Mouse (Mus musculus) intestine, embryonic 16.5 days (tissue): Measurements from ENCODE around the gene Nfasc. TPM values are rescaled to one million over a fixed set of nuclear protein-coding genes. Genes with fewer than 3 reads are reported as not detected.
A peak's percentile ranks its signal among the peaks of the same experiment; 100 is the strongest.

Source experiments
- ATAC-seq: fragments of 200-750 bp; cut with Nextera tagmentation; 2 replicates; pipeline ENCODE4 v1.8.0; 2017; ENCODE audit warnings: moderate TSS enrichment, moderate library complexity
- H3K27ac ChIP-seq: fragments of 300-500 bp; sonication (generic); 2 replicates; pipeline ENCODE4 v1.5.1; 2014; ENCODE audit warnings: mild to moderate bottlenecking, low read length
- H3K27me3 ChIP-seq: fragments of 300-500 bp; sonication (generic); replicated peaks from 2 replicates; pipeline ENCODE4 v1.6.1; 2014; ENCODE audit warnings: low read length, control low read depth, mixed read lengths; ENCODE audit not compliant: control insufficient read depth, insufficient read depth
- H3K36me3 ChIP-seq: fragments of 300-500 bp; sonication (generic); 2 replicates; pipeline ENCODE4 v1.6.1; 2014; ENCODE audit warnings: low read length, control low read depth; ENCODE audit not compliant: control insufficient read depth, insufficient read depth
- H3K4me1 ChIP-seq: fragments of 300-500 bp; sonication (generic); 2 replicates; pipeline ENCODE4 v1.6.1; 2014; ENCODE audit warnings: low read length, control low read depth, mixed read lengths; ENCODE audit not compliant: control insufficient read depth, insufficient read depth
- H3K4me2 ChIP-seq: fragments of 300-500 bp; sonication (generic); 2 replicates; pipeline ENCODE4 v1.6.1; 2014; ENCODE audit warnings: low read depth, low read length, control low read depth
- H3K4me3 ChIP-seq: fragments of 300-500 bp; sonication (generic); 2 replicates; pipeline ENCODE4 v1.5.1; 2014; ENCODE audit warnings: mild to moderate bottlenecking, low read length
- H3K9ac ChIP-seq: fragments of 300-500 bp; sonication (generic); 2 replicates; pipeline ENCODE4 v1.6.1; 2014; ENCODE audit warnings: low read depth, low read length
- H3K9me3 ChIP-seq: fragments of 300-500 bp; sonication (generic); 2 replicates; pipeline ENCODE4 v1.6.1; 2016; ENCODE audit warnings: low read length, control low read depth; ENCODE audit not compliant: control insufficient read depth
- WGBS: fragments of 180-500 bp; shearing (Covaris S2); extraction: QIAGEN DNeasy Blood & Tissue Kit; methylation state at CpG from one replicate; pipeline ENCODE4 v1.1.7; 2014; 5-methylcytosine and 5-hydroxymethylcytosine counted together
- polyA plus RNA-seq: library from polyadenylated mRNA; unstranded; fragments of >200 nt; fragmentation: Nextera tagmentation; extraction: Ambion mirVana; gene quantifications from 2 replicates; pipeline ENCODE4 v1.2.1, GENCODE M21; 2015

Gene Nfasc
- polyA plus RNA-seq, 1 experiment from 2014 or later, result 2.0 TPM

DNA sequence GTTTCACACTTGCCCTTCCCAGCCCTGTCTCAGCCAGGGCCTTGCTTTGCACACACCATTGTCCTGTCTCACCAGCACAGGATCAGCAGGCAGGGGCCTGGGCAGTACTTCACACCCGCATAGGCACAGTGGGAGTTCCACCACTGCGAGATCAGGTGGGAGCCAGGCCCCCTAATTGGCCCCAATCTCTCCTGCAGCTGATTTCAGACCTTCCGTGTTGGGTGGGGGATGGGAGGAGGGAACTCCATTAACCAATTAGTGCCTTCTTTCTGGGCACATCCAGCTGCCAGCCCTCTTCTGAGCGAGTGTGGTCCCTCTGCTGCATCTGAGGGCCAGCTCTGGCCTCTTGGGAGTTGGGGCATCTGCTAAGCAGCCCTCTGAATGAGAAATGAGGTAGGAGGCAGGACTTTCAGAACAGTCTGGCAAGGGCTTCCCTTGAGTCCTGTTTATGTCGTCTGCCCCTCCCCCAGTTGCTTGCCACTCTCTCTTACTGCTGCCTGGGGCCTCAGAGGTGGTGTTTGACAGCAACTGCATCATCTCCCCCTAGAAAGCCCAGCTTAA, 210.9 kb downstream of the Nfasc start:
- no peaks in the 10 kb centered on the region for H3K36me3 ChIP-seq
- H3K9me3 ChIP-seq, result no peaks in the 10 kb centered on the region
- H3K27ac ChIP-seq, result no peak overlapping the region
- H3K4me2 ChIP-seq, result no peak overlapping the region
- ATAC-seq, result 0 out of 2 replicates have a peak, but pooled peaks have one; percentile 14
- no peak overlapping the region for H3K4me3 ChIP-seq
- H3K4me1 ChIP-seq, result peaks cover 8% of the 10 kb centered on the region
- 12% methylated on average over 5 of the region's 5 CpGs for WGBS
- no peak overlapping the region for H3K9ac ChIP-seq
- no peaks in the 10 kb centered on the region for H3K27me3 ChIP-seq

DNA sequence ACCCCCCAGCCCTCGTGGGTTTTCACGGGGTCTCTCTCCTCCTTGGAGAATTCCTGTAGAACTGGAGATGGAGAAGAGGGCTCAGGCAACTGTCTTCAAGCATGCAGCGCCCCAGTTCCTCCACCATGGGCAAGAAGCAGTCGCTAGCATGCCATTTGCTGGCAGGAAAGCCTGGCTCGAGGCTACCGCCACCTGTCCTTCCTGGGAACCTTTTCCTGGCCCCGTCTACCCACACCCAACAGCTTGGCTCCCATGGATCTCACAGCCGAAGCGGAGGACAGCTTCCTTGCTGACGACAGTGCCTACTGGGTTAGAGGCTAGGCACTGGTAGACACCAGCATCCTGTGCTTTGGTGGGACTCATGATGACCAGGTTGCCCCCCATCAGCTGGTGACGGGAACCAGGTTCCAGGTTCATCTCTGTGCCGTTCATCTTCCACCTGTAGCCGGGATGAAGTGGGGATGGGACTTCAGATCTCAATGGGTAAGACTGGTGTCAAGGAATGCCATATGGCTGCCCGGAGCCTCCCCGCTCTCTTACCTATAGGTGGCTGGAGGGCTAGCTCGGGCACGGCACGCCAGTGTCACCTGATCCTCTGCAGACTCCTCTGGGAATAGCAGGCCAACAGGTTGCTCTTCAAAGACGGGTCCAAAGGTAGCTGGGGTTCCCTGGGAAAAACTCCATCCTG, 212.8 kb downstream of the Nfasc start:
- H3K27me3 ChIP-seq, result no peaks in the 10 kb centered on the region
- no peaks in the 10 kb centered on the region for H3K9me3 ChIP-seq
- H3K9ac ChIP-seq, result no peak overlapping the region
- H3K4me1 ChIP-seq, result peaks cover 8% of the 10 kb centered on the region
- no peaks in the 10 kb centered on the region for H3K36me3 ChIP-seq
- H3K27ac ChIP-seq, result no peak overlapping the region
- WGBS, result 87% methylated on average over 19 of the region's 19 CpGs
- no peak for ATAC-seq
- H3K4me3 ChIP-seq, result no peak overlapping the region
- no peak overlapping the region for H3K4me2 ChIP-seq

GRCm38 (mm10) chr1:132528071-132528470, 213.5 kb downstream of the Nfasc start:
- no peaks in the 10 kb centered on the region for H3K27me3 ChIP-seq
- ATAC-seq, result no peak
- H3K27ac ChIP-seq, result no peak overlapping the region
- H3K4me1 ChIP-seq, result peaks cover 8% of the 10 kb centered on the region
- no peak overlapping the region for H3K4me3 ChIP-seq
- WGBS, result 90% methylated on average over 13 of the region's 13 CpGs
- H3K9ac ChIP-seq, result no peak overlapping the region
- no peak overlapping the region for H3K4me2 ChIP-seq
- no peaks in the 10 kb centered on the region for H3K9me3 ChIP-seq
- H3K36me3 ChIP-seq, result no peaks in the 10 kb centered on the region

DNA sequence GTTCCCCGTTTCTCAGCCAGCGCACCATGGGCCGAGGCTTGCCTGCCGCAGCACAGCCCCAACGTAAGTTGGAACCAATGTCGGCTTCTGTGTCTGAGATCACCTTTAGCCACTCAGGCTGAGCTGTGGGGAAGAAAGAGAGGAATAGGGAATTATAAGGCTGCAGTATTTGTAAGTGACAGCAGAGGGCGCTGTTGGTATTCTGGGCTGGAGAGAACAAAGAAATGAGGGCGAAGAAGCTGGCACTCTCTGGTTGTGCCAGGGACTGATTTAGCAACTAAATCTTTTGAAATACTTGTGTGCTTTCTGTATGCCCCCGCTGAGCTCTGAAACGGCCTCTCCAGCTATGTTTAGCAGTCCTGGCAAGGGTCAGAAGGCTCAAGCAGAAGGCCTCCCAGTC, 215.8 kb downstream of the Nfasc start:
- Histone ChIP-seq H3K36me3 (no peaks in the 10 kb centered on the region), H3K27ac (no peak overlapping the region), H3K4me2 (no peak overlapping the region), H3K9ac (no peak overlapping the region), H3K27me3 (no peaks in the 10 kb centered on the region), H3K9me3 (no peaks in the 10 kb centered on the region), H3K4me1 (peaks cover 6% of the 10 kb centered on the region), H3K4me3 (no peak overlapping the region)
- ATAC-seq, result peak; percentile 19; the same call in 1 of the 2 replicates
- 4% methylated on average over 10 of the region's 10 CpGs for WGBS

- H3K9ac ChIP-seq, result no peak overlapping the region
- no peak overlapping the region for H3K4me3 ChIP-seq
- ATAC-seq, result no peak
- no peaks in the 10 kb centered on the region for H3K27me3 ChIP-seq
- no peak overlapping the region for H3K27ac ChIP-seq
- no peak overlapping the region for H3K4me2 ChIP-seq
- H3K9me3 ChIP-seq, result no peaks in the 10 kb centered on the region
- H3K4me1 ChIP-seq, result peaks cover 7% of the 10 kb centered on the region; the same call in 1 of the 2 replicates
- no peaks in the 10 kb centered on the region for H3K36me3 ChIP-seq
- 23% methylated on average over 4 of the region's 4 CpGs for WGBS
Observed at GRCm38 (mm10) chr1:132523920-132524319, 217.7 kb downstream of the Nfasc start.

DNA sequence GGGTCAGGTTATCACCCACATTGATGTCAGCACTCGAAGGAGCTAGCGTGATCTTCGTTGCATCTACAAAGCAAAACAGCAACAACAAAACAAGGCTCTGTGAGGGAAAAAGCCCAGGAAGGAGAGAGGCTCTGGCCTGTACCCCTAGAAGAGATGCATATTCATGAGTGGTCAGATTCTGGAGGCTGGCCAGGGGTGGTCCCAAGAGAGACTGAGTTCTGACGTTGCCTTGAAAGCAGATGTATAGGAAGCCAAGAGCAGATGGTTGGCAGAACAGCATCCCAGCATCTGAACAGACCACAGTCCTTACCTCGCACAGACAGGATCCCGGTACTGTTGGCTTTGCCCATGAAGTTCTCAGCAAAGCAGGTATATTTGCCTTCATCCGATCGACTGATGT, 218.5 kb downstream of the Nfasc start:
- H3K9me3 ChIP-seq, result no peaks in the 10 kb centered on the region
- no peak overlapping the region for H3K9ac ChIP-seq
- H3K27me3 ChIP-seq, result no peaks in the 10 kb centered on the region
- 75% methylated on average over 8 of the region's 8 CpGs for WGBS
- H3K27ac ChIP-seq, result no peak overlapping the region
- no peak overlapping the region for H3K4me2 ChIP-seq
- H3K36me3 ChIP-seq, result no peaks in the 10 kb centered on the region
- peaks cover 7% of the 10 kb centered on the region; the same call in 1 of the 2 replicates for H3K4me1 ChIP-seq
- no peak overlapping the region for H3K4me3 ChIP-seq
- ATAC-seq, result no peak

- no peaks in the 10 kb centered on the region for H3K36me3 ChIP-seq
- H3K4me2 ChIP-seq, result no peak overlapping the region
- 42% methylated on average over 2 of the region's 6 CpGs for WGBS
- H3K4me1 ChIP-seq, result peaks cover 7% of the 10 kb centered on the region; the same call in 1 of the 2 replicates
- no peaks in the 10 kb centered on the region for H3K9me3 ChIP-seq
- peak; percentile 70 for ATAC-seq
- no peak overlapping the region for H3K9ac ChIP-seq
- no peak overlapping the region for H3K4me3 ChIP-seq
- H3K27me3 ChIP-seq, result no peaks in the 10 kb centered on the region
- H3K27ac ChIP-seq, result no peak overlapping the region
Observed at GRCm38 (mm10) chr1:132520764-132521163, 220.8 kb downstream of the Nfasc start.

- no peaks in the 10 kb centered on the region for H3K9me3 ChIP-seq
- H3K4me1 ChIP-seq, result peaks cover 7% of the 10 kb centered on the region; the same call in 1 of the 2 replicates
- H3K36me3 ChIP-seq, result no peaks in the 10 kb centered on the region
- no peak overlapping the region for H3K4me2 ChIP-seq
- H3K4me3 ChIP-seq, result no peak overlapping the region
- no peak overlapping the region for H3K9ac ChIP-seq
- no peak for ATAC-seq
- WGBS, result 75% methylated on average over 11 of the region's 11 CpGs
- no peaks in the 10 kb centered on the region for H3K27me3 ChIP-seq
- no peak overlapping the region for H3K27ac ChIP-seq
Observed at GRCm38 (mm10) chr1:132519734-132520133, 221.9 kb downstream of the Nfasc start.

- WGBS, result 84% methylated on average over 18 of the region's 18 CpGs
- no peak for ATAC-seq
- H3K4me3 ChIP-seq, result no peak overlapping the region
- H3K4me1 ChIP-seq, result peaks cover 7% of the 10 kb centered on the region; the same call in 1 of the 2 replicates
- H3K9ac ChIP-seq, result no peak overlapping the region
- H3K9me3 ChIP-seq, result no peaks in the 10 kb centered on the region
- no peaks in the 10 kb centered on the region for H3K27me3 ChIP-seq
- no peak overlapping the region for H3K4me2 ChIP-seq
- H3K36me3 ChIP-seq, result no peaks in the 10 kb centered on the region
- no peak overlapping the region for H3K27ac ChIP-seq
Observed at GRCm38 (mm10) chr1:132518621-132519020, 223.0 kb downstream of the Nfasc start.
